Mouse (Mus musculus) heart, embryonic 10.5 days (tissue): ENCODE results near the gene Irf9. TPM values are rescaled to one million over a fixed set of nuclear protein-coding genes. Genes with fewer than 3 reads are reported as not detected.

Experiments used
- DNase-seq: peaks from one replicate; pipeline ENCODE4 v3.0.0-alpha.2; 2017; ENCODE audit warnings: low spot score
- H3K27ac ChIP-seq: fragments of 300-500 bp; sonication (generic); 2 replicates; pipeline ENCODE4 v1.5.1; 2016; ENCODE audit warnings: mild to moderate bottlenecking
- H3K27me3 ChIP-seq: fragments of 300-500 bp; sonication (generic); 2 replicates; pipeline ENCODE4 v1.6.1; 2016; ENCODE audit warnings: mild to moderate bottlenecking; ENCODE audit not compliant: poor library complexity, insufficient read depth, severe bottlenecking
- H3K36me3 ChIP-seq: fragments of 300-500 bp; sonication (generic); 2 replicates; pipeline ENCODE4 v1.6.1; 2016; ENCODE audit warnings: mild to moderate bottlenecking, moderate library complexity
- H3K4me1 ChIP-seq: fragments of 300-500 bp; sonication (generic); 2 replicates; pipeline ENCODE4 v1.6.1; 2016; ENCODE audit warnings: mild to moderate bottlenecking
- H3K4me3 ChIP-seq: fragments of 300-500 bp; sonication (generic); 2 replicates; pipeline ENCODE4 v1.5.1; 2016; ENCODE audit warnings: mild to moderate bottlenecking, moderate library complexity
- H3K9me3 ChIP-seq: fragments of 300-500 bp; sonication (generic); 2 replicates; pipeline ENCODE4 v1.6.1; 2016; ENCODE audit warnings: mild to moderate bottlenecking, moderate library complexity
- WGBS: fragments of 180-500 bp; shearing (Covaris S2); methylation state at CpG from one replicate; pipeline ENCODE4 v1.1.7; 2016; 5-methylcytosine and 5-hydroxymethylcytosine counted together
- polyA plus RNA-seq: library from polyadenylated mRNA; unstranded; fragments of >200 nt; fragmentation: Nextera tagmentation; extraction: Ambion mirVana; gene quantifications from 2 replicates; pipeline ENCODE4 v1.2.1, GENCODE M21; 2016

Irf9 gene
- polyA plus RNA-seq, 1 experiment from 2014 or later, result 5.9 TPM

GRCm38 (mm10) chr14:55605743-55606459 lies 2.5 kb downstream of the Irf9 start:
- H3K27ac ChIP-seq, result no peak overlapping the region
- H3K4me1 ChIP-seq, result peaks cover 20% of the 10 kb centered on the region
- no peaks in the 10 kb centered on the region for H3K9me3 ChIP-seq
- no peaks in the 10 kb centered on the region for H3K27me3 ChIP-seq
- H3K4me3 ChIP-seq, result no peak overlapping the region
- WGBS, result 71% methylated on average over 16 of the region's 16 CpGs
- no peak for DNase-seq
- peaks cover 81% of the 10 kb centered on the region for H3K36me3 ChIP-seq

GRCm38 (mm10) chr14:55608339-55608738 lies 5.0 kb downstream of the Irf9 start:
- Histone ChIP-seq H3K9me3 (no peaks in the 10 kb centered on the region), H3K36me3 (peaks cover 58% of the 10 kb centered on the region), H3K4me1 (peaks cover 21% of the 10 kb centered on the region), H3K27ac (no peak overlapping the region), H3K27me3 (no peaks in the 10 kb centered on the region), H3K4me3 (no peak overlapping the region)
- 92% methylated on average over 6 of the region's 6 CpGs for WGBS
- DNase-seq, result no peak

GRCm38 (mm10) chr14:55613346-55613745 lies 10.0 kb downstream of the Irf9 start:
- DNase-seq, result no peak
- WGBS, result 37% methylated on average over 6 of the region's 6 CpGs
- no peak overlapping the region for H3K27ac ChIP-seq

GRCm38 (mm10) chr14:55614565-55615178 lies 11.3 kb downstream of the Irf9 start:
- no peak for DNase-seq
- WGBS, result 64% methylated on average over 7 of the region's 7 CpGs
- H3K27me3 ChIP-seq, result peaks cover 3% of the 10 kb centered on the region; the same call in 1 of the 2 replicates
- H3K4me1 ChIP-seq, result peaks cover 32% of the 10 kb centered on the region
- H3K4me3 ChIP-seq, result no peak overlapping the region
- H3K27ac ChIP-seq, result no peak overlapping the region
- H3K9me3 ChIP-seq, result no peaks in the 10 kb centered on the region
- H3K36me3 ChIP-seq, result peaks cover 9% of the 10 kb centered on the region

More at GRCm38 (mm10) chr14:55613346-55613745, 10.0 kb downstream of the Irf9 start:
- Histone ChIP-seq H3K4me1 (peaks cover 24% of the 10 kb centered on the region), H3K36me3 (peaks cover 22% of the 10 kb centered on the region), H3K9me3 (no peaks in the 10 kb centered on the region), H3K27me3 (no peaks in the 10 kb centered on the region), H3K4me3 (no peak overlapping the region)

GRCm38 (mm10) chr14:55615876-55616275 lies 12.5 kb downstream of the Irf9 start:
- H3K27me3 ChIP-seq, result peaks cover 3% of the 10 kb centered on the region; the same call in 1 of the 2 replicates
- H3K4me1 ChIP-seq, result peaks cover 32% of the 10 kb centered on the region
- DNase-seq, result no peak
- H3K27ac ChIP-seq, result no peak overlapping the region
- 50% methylated on average over 2 of the region's 2 CpGs for WGBS
- no peaks in the 10 kb centered on the region for H3K9me3 ChIP-seq
- H3K4me3 ChIP-seq, result no peak overlapping the region
- H3K36me3 ChIP-seq, result 0 out of 2 replicates have a peak, but pooled peaks cover 2% of the 10 kb centered on the region

- Histone ChIP-seq H3K9me3 (no peaks in the 10 kb centered on the region), H3K36me3 (no peaks in the 10 kb centered on the region), H3K4me1 (peaks cover 32% of the 10 kb centered on the region), H3K4me3 (no peak overlapping the region), H3K27me3 (peaks cover 3% of the 10 kb centered on the region; the same call in 1 of the 2 replicates), H3K27ac (peak overlapping the region; percentile 73; the same call in 1 of the 2 replicates)
- no peak for DNase-seq
- 83% methylated on average over 2 of the region's 2 CpGs for WGBS
Observed at GRCm38 (mm10) chr14:55616844-55617243, 13.5 kb downstream of the Irf9 start.

GRCm38 (mm10) chr14:55617822-55618221 lies 14.5 kb downstream of the Irf9 start, which contains the start of gene Rec8:
TSS of gene Rec8 (plus strand) at chr14:55618037.
- Histone ChIP-seq H3K27me3 (peaks cover 3% of the 10 kb centered on the region; the same call in 1 of the 2 replicates), H3K36me3 (no peaks in the 10 kb centered on the region; the same call in 1 of the 2 replicates), H3K27ac (peak within 1 kb of the TSS; percentile 73), H3K4me1 (peaks cover 28% of the 10 kb centered on the region), H3K4me3 (peak within 1 kb of the TSS; percentile 45), H3K9me3 (no peaks in the 10 kb centered on the region)
- peak; percentile 94 for DNase-seq
- WGBS, result 12% methylated on average over 21 of the region's 21 CpGs

GRCm38 (mm10) chr14:55618486-55619195 lies 15.3 kb downstream of the Irf9 start:
- no peaks in the 10 kb centered on the region for H3K9me3 ChIP-seq
- 27% methylated on average over 22 of the region's 22 CpGs for WGBS

GRCm38 (mm10) chr14:55628077-55628827 lies 24.9 kb downstream of the Irf9 start:
- Histone ChIP-seq H3K27me3 (no peaks in the 10 kb centered on the region), H3K9me3 (no peaks in the 10 kb centered on the region), H3K36me3 (peaks cover 100% of the 10 kb centered on the region), H3K4me1 (peaks cover 6% of the 10 kb centered on the region; the same call in 1 of the 2 replicates), H3K27ac (no peak overlapping the region), H3K4me3 (no peak overlapping the region)
- 87% methylated on average over 27 of the region's 27 CpGs for WGBS
- no peak for DNase-seq

More at GRCm38 (mm10) chr14:55618486-55619195, 15.3 kb downstream of the Irf9 start:
- Histone ChIP-seq H3K27me3 (peaks cover 3% of the 10 kb centered on the region; the same call in 1 of the 2 replicates), H3K27ac (peak overlapping the region; percentile 73), H3K36me3 (peaks cover 5% of the 10 kb centered on the region; the same call in 1 of the 2 replicates), H3K4me1 (peaks cover 25% of the 10 kb centered on the region), H3K4me3 (peak overlapping the region; percentile 45)
- no peak for DNase-seq

- Histone ChIP-seq H3K9me3 (no peaks in the 10 kb centered on the region), H3K4me1 (peaks cover 6% of the 10 kb centered on the region), H3K36me3 (peaks cover 100% of the 10 kb centered on the region), H3K27me3 (no peaks in the 10 kb centered on the region), H3K4me3 (no peak overlapping the region), H3K27ac (no peak overlapping the region)
- 54% methylated on average over 5 of the region's 5 CpGs for WGBS
- DNase-seq, result no peak
Observed at GRCm38 (mm10) chr14:55629312-55629711, 25.9 kb downstream of the Irf9 start.

GRCm38 (mm10) chr14:55634874-55635522 lies 31.6 kb downstream of the Irf9 start:
- H3K27me3 ChIP-seq, result no peaks in the 10 kb centered on the region
- peaks cover 84% of the 10 kb centered on the region for H3K36me3 ChIP-seq
- H3K4me3 ChIP-seq, result peak overlapping the region; percentile 84
- peak overlapping the region; percentile 88 for H3K27ac ChIP-seq
- no peak for DNase-seq
- 4% methylated on average over 23 of the region's 23 CpGs for WGBS
- peaks cover 22% of the 10 kb centered on the region for H3K4me1 ChIP-seq
- H3K9me3 ChIP-seq, result no peaks in the 10 kb centered on the region
